14 mouse cellular contexts compared by ENCODE assay signal in the genomic region with DNA sequence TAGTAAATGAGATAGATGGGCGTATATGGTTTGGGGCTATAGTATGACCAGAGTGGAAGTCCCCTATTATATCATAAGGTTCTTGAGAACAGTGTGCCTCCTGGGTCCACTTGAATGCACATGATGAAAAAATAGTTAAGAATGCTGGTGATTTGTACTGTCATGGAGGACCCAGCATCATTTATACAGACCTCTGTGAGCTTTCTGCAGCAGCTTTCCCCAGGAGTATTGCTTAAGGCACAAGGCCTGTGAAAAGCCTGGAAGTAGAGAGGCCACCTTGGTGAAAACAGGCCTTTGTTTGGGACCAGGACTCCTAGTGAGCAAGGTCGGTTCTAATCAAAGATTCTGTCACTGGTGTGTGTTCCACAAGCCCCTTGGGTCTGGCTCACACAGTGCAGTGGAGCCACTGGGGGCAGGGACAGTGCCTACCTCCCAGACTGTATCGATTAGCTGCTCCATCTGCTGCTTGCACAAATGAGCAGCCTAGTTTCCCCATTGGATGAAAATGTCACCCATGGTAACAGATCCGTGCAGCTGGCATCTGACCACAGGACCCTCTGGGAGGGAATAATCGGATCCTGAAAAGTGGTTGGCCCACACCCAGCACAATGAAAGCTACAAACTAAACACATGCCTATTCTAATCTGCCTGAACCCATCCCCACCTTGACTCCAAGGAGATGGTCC.
DNase-seq lines count a peak whose midpoint lies in the region; ATAC-seq lines count a peak whose summit lies in the region.
"Had no signal": no experiment of that assay in that cellular context is flagged by ENCODE, and none has a peak within 500 bp of the region (broad histone marks: within the 10 kb centered on the region; RNA-seq: fewer than 3 reads in every experiment).

No protein-coding gene starts in this region.

- peak; percentile 80 for ATAC-seq in forebrain, embryonic 14.5 days
- ATAC-seq in midbrain, embryonic 16.5 days: peak; percentile 84
- ATAC-seq in CD4-positive, CD25-positive, alpha-beta regulatory T cell, adult 4 months: no peak
- ATAC-seq: activated CD4-positive, CD25-positive, alpha-beta regulatory T cell, adult 4 months had no signal

- H3K9me3 ChIP-seq in forebrain, embryonic 14.5 days (replicated peaks; ENCODE audit: control insufficient read depth, low read length): no peaks in the 10 kb centered on the region
- no peaks in the 10 kb centered on the region for H3K9me3 ChIP-seq in midbrain, embryonic 16.5 days (replicated peaks; ENCODE audit: control insufficient read depth, low read length, poor library complexity, severe bottlenecking)
- H3K9me3 ChIP-seq: lung, embryonic 15.5 days had no signal

- H3K36me3 ChIP-seq in forebrain, embryonic 14.5 days (ENCODE audit: control insufficient read depth, insufficient read depth, low read length): no peaks in the 10 kb centered on the region
- no peaks in the 10 kb centered on the region for H3K36me3 ChIP-seq in midbrain, embryonic 16.5 days (ENCODE audit: control insufficient read depth, insufficient read depth, low read length)
- H3K36me3 ChIP-seq: lung, embryonic 15.5 days had no signal

- no peaks in the 10 kb centered on the region for H3K27me3 ChIP-seq in forebrain, embryonic 14.5 days (replicated peaks; ENCODE audit: control insufficient read depth, insufficient read depth, low read length)
- no peaks in the 10 kb centered on the region for H3K27me3 ChIP-seq in midbrain, embryonic 16.5 days (ENCODE audit: control insufficient read depth, insufficient read depth, low read depth, low read length)
- H3K27me3 ChIP-seq: lung, embryonic 15.5 days had no signal

- H3K4me3 ChIP-seq in forebrain, embryonic 14.5 days (ENCODE audit: low read depth, low read length): no peak overlapping the region
- no peak overlapping the region for H3K4me3 ChIP-seq in midbrain, embryonic 16.5 days (ENCODE audit: low read depth, low read length)
- H3K4me3 ChIP-seq: lung, embryonic 15.5 days; myocyte had no signal

- no peak overlapping the region for H3K9ac ChIP-seq in forebrain, embryonic 14.5 days (ENCODE audit: low read length)
- no peak overlapping the region for H3K9ac ChIP-seq in midbrain, embryonic 16.5 days (ENCODE audit: low read depth, low read length)
- H3K9ac ChIP-seq: lung, embryonic 15.5 days had no signal

- no peak overlapping the region for H3K27ac ChIP-seq in forebrain, embryonic 14.5 days (ENCODE audit: low read depth, low read length)
- peak overlapping the region; percentile 28; the same call in 1 of the 2 replicates for H3K27ac ChIP-seq in midbrain, embryonic 16.5 days (ENCODE audit: low read length)
- H3K27ac ChIP-seq: lung, embryonic 15.5 days had no signal

- intact Hi-C loops in heart, postnatal 14 days (cut with DNase I): no loop called here
- intact Hi-C loops in left cerebral cortex, postnatal 36 days (cut with DNase I): no loop called here

- no peak overlapping the region for H3K4me2 ChIP-seq in forebrain, embryonic 14.5 days (ENCODE audit: low read length)
- no peak overlapping the region for H3K4me2 ChIP-seq in midbrain, embryonic 16.5 days (ENCODE audit: low read length)
- H3K4me2 ChIP-seq: lung, embryonic 15.5 days had no signal

- DNase-seq in embryo, embryonic 9.5 days (ENCODE audit: extremely low spot score): peak; percentile 4
- peak; percentile 48 for DNase-seq in forebrain, embryonic 14.5 days (ENCODE audit: low spot score)
- peak; percentile 22 for DNase-seq in layer of hippocampus, adult 9-11 months
- DNase-seq in heart, postnatal 14 days: no peak
- DNase-seq in thymus, postnatal 0 days (ENCODE audit: low spot score): no peak
- no peak for DNase-seq in left cerebral cortex, postnatal 36 days (ENCODE audit: low spot score in 2 of 2)
- DNase-seq: cerebellum, adult 18-20 months; kidney, postnatal 36 days; thymus, postnatal 36 days had no signal

- no peaks in the 10 kb centered on the region for H3K4me1 ChIP-seq in forebrain, embryonic 14.5 days (ENCODE audit: control insufficient read depth, insufficient read depth, low read length)
- peaks cover 3% of the 10 kb centered on the region; the same call in 1 of the 2 replicates for H3K4me1 ChIP-seq in midbrain, embryonic 16.5 days (ENCODE audit: control insufficient read depth, insufficient read depth, low read length)
- H3K4me1 ChIP-seq: lung, embryonic 15.5 days had no signal

- 23% methylated on average over 5 of the region's 5 CpGs for WGBS in forebrain, embryonic 14.5 days
- 19% methylated on average over 5 of the region's 5 CpGs for WGBS in midbrain, embryonic 16.5 days

Comparison
In these comparisons a context has a peak if more than half of its experiments do, and no peak if none do; other contexts are left out.
1. DNase-seq: peak in embryo, embryonic 9.5 days (single experiment), forebrain, embryonic 14.5 days (single experiment) and layer of hippocampus, adult 9-11 months (single experiment); none in heart, postnatal 14 days (0 of 2), thymus, postnatal 0 days (single experiment) and left cerebral cortex, postnatal 36 days (0 of 2).